Mouse (Mus musculus) embryonic facial prominence, embryonic 11.5 days (tissue): ENCODE results near the gene Pde4b. TPM values are rescaled to one million over a fixed set of nuclear protein-coding genes. Genes with fewer than 3 reads are reported as not detected.

Source experiments
- ATAC-seq: fragments of 200-750 bp; cut with Nextera tagmentation; replicated peaks from 2 replicates; pipeline ENCODE4 v1.8.0; 2017; ENCODE audit warnings: low read depth; ENCODE audit not compliant: insufficient number of reproducible peaks, low FRiP score, low TSS enrichment
- DNase-seq: peaks from one replicate; pipeline ENCODE4 v3.0.0-alpha.2; 2015; ENCODE audit warnings: low spot score
- H3K27ac ChIP-seq: fragments of 300-500 bp; sonication (generic); replicated peaks from 2 replicates; pipeline ENCODE4 v1.5.1; 2014; ENCODE audit warnings: mild to moderate bottlenecking, low read depth, low read length, control low read depth
- H3K27me3 ChIP-seq: fragments of 300-500 bp; sonication (generic); 2 replicates; pipeline ENCODE4 v1.6.1; 2014; ENCODE audit warnings: mild to moderate bottlenecking, low read length, moderate library complexity, mixed read lengths; ENCODE audit not compliant: control insufficient read depth, insufficient read depth
- H3K36me3 ChIP-seq: fragments of 300-500 bp; sonication (generic); replicated peaks from 2 replicates; pipeline ENCODE4 v1.6.1; 2014; ENCODE audit warnings: low read depth, mild to moderate bottlenecking, low read length, moderate library complexity, mixed read lengths; ENCODE audit not compliant: control insufficient read depth, insufficient read depth
- H3K4me1 ChIP-seq: fragments of 300-500 bp; sonication (generic); 2 replicates; pipeline ENCODE4 v1.6.1; 2014; ENCODE audit warnings: low read length, mixed read lengths; ENCODE audit not compliant: control insufficient read depth, insufficient read depth
- H3K4me2 ChIP-seq: fragments of 300-500 bp; sonication (generic); 2 replicates; pipeline ENCODE4 v1.6.1; 2014; ENCODE audit warnings: low read depth, mild to moderate bottlenecking, control low read depth, low read length, moderate library complexity
- H3K4me3 ChIP-seq: fragments of 300-500 bp; sonication (generic); 2 replicates; pipeline ENCODE4 v1.5.1; 2014; ENCODE audit warnings: low read depth, low read length, control low read depth
- H3K9ac ChIP-seq: fragments of 300-500 bp; sonication (generic); replicated peaks from 2 replicates; pipeline ENCODE4 v1.6.1; 2014; ENCODE audit warnings: mild to moderate bottlenecking, control low read depth, low read length
- H3K9me3 ChIP-seq: fragments of 300-500 bp; sonication (generic); replicated peaks from 2 replicates; pipeline ENCODE4 v1.6.1; 2016; ENCODE audit warnings: mild to moderate bottlenecking, low read length, inconsistent platforms, mixed read lengths; ENCODE audit not compliant: control insufficient read depth
- WGBS: fragments of 180-500 bp; shearing (Covaris S2); extraction: QIAGEN DNeasy Blood & Tissue Kit; methylation state at CpG from one replicate; pipeline ENCODE4 v1.1.7; 2014; 5-methylcytosine and 5-hydroxymethylcytosine counted together
- polyA plus RNA-seq: library from polyadenylated mRNA; unstranded; fragments of >200 nt; fragmentation: Nextera tagmentation; extraction: Ambion mirVana; gene quantifications from 2 replicates; pipeline ENCODE4 v1.2.1, GENCODE M21; 2014

Pde4b gene
- polyA plus RNA-seq, 1 experiment from 2014 or later: 10.3 TPM

DNA sequence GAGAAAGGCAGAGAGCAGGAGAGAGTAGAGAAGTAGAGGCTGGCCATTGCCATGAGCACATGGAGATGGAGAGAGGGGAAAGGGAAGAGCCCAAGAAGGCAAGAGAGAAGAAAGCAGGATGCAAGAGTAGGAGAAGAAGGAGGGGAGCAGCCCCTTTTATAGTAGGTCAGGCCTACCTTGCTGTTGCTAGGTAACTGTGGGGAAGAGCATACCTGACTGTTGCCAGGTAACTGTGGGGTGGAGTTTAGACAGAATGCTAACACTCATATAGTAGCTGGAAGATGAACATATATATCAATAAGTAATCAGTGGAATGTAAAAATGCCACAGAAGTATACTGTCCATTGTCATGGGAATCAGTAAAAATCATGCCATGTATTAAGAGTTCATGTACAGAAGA lies 172.9 kb downstream of the Pde4b start:
- Histone ChIP-seq H3K4me1 (no peaks in the 10 kb centered on the region), H3K9me3 (no peaks in the 10 kb centered on the region), H3K27me3 (no peaks in the 10 kb centered on the region), H3K4me3 (no peak overlapping the region), H3K27ac (no peak overlapping the region), H3K4me2 (no peak overlapping the region), H3K36me3 (no peaks in the 10 kb centered on the region), H3K9ac (no peak overlapping the region)
- DNase-seq (no peak), ATAC-seq (no peak)

DNA sequence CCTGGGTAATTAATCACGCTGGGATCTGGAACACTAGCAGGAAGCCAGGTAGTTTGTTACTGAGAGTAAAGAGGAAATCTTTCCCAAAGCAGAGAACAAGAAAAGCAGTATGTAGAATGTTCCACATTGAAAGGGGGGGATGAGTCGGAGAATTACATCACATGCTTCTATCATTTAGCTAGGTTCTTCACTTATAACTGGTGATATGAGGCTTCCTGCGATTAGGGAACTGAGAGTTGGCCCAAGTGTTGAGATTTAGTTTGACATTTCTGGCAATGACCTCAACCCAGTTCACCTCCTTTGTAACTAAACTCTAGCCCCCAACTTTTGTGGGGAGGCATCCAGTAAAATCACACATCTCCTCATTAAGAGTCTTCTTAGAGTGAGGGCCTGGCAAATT lies 185.0 kb downstream of the Pde4b start:
- Histone ChIP-seq H3K4me2 (no peak overlapping the region), H3K9me3 (no peaks in the 10 kb centered on the region), H3K27me3 (no peaks in the 10 kb centered on the region), H3K4me1 (no peaks in the 10 kb centered on the region), H3K36me3 (no peaks in the 10 kb centered on the region), H3K9ac (no peak overlapping the region), H3K27ac (no peak overlapping the region), H3K4me3 (no peak overlapping the region)
- no peak for ATAC-seq
- no peak for DNase-seq
- 69% methylated on average over 3 of the region's 3 CpGs for WGBS

DNA sequence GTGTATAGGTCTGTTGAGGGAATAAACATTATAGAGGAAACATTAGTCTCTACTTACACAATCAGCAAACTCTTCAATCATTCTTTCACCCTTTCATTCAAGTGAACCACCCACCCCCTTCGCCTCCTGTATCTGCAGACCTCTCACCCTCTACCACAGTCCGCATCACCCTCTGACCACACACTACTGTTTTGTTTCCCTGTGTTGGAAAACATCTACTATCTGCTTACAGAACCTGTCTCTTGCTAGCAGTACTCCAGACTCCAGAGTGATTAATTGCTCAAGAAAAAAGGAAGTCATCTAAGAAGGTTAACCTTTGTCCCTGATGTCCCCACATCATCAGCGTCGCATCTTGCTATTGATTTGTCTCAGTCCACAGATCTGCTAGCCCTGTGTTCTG lies 185.4 kb downstream of the Pde4b start:
- Histone ChIP-seq H3K36me3 (no peaks in the 10 kb centered on the region), H3K4me2 (no peak overlapping the region), H3K27me3 (no peaks in the 10 kb centered on the region), H3K27ac (no peak overlapping the region), H3K9me3 (no peaks in the 10 kb centered on the region), H3K4me1 (no peaks in the 10 kb centered on the region), H3K9ac (no peak overlapping the region), H3K4me3 (no peak overlapping the region)
- DNase-seq (no peak), ATAC-seq (no peak)
- 76% methylated on average over 4 of the region's 4 CpGs for WGBS

DNA sequence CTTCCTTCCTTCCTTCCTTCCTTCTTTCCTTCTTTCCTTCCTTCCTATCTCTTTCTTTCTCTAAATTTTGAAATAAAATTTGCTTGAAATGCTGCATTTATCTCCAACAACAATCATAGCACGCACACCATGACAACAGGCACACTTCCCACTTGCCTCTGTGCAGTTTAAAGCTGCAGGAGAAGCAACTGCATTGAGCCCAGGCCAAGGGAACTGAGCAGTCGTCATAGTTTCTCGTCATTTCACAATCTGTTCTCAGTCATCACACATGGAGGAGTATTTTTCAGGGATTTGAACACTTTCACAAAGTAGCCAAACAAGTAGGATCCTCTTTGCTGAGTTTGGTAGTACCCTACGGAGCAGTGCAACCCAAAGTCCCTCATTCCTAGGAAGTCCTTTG lies 188.4 kb downstream of the Pde4b start:
- 89% methylated on average over 4 of the region's 4 CpGs for WGBS

DNA sequence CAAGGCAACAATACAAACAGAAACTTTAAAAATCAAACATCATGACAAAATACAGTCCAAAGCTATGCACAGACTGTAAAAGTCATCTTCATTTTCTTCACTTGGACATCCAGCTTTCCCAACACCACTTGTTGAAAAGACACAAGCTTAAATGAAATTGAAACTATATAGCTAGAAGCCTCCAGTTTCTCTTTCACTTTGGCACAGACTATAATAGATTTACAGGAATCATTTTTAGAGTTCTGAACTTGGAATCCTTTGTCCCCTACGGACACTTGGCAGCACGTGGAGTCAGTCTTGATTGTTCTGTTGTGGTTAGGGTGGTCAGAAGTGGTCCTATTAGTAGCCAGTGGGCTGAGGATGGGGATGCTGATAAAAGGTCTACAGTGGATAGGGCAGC lies 191.6 kb downstream of the Pde4b start:
- Histone ChIP-seq H3K9me3 (no peaks in the 10 kb centered on the region), H3K4me2 (no peak overlapping the region), H3K36me3 (no peaks in the 10 kb centered on the region), H3K27me3 (no peaks in the 10 kb centered on the region), H3K4me1 (no peaks in the 10 kb centered on the region), H3K9ac (no peak overlapping the region), H3K4me3 (no peak overlapping the region), H3K27ac (no peak overlapping the region)
- DNase-seq (no peak), ATAC-seq (no peak)
- whole genome bisulfite sequencing: 80% methylated on average over 2 of the region's 2 CpGs

More for the DNA sequence above, 188.4 kb downstream of the Pde4b start:
- DNase-seq (no peak), ATAC-seq (no peak)
- Histone ChIP-seq H3K4me2 (no peak overlapping the region), H3K4me1 (no peaks in the 10 kb centered on the region), H3K27me3 (no peaks in the 10 kb centered on the region), H3K36me3 (no peaks in the 10 kb centered on the region), H3K27ac (no peak overlapping the region), H3K9me3 (no peaks in the 10 kb centered on the region), H3K4me3 (no peak overlapping the region), H3K9ac (no peak overlapping the region)

DNA sequence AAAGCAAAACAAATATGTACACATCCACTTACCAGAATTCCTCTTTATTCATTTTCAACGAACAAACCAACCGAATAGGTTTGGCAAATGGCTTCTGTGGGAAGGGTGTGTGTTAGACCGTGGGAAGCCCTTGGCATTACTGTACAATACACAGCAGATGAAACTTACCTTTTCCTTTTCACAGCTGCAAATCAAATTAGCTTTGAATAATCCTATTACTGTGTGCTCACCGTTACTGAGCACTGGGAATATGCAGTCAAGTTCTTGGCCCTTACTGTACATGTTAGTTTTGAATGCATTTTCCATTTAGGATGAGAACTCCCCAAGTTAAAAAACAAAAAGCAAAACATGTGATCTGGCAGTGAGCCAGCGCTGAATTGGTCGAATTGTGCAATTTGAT lies 199.8 kb downstream of the Pde4b start:
- Histone ChIP-seq H3K9me3 (no peaks in the 10 kb centered on the region), H3K9ac (no peak overlapping the region), H3K4me2 (no peak overlapping the region), H3K27me3 (no peaks in the 10 kb centered on the region), H3K4me1 (no peaks in the 10 kb centered on the region), H3K4me3 (no peak overlapping the region), H3K27ac (no peak overlapping the region), H3K36me3 (no peaks in the 10 kb centered on the region)
- DNase-seq (no peak), ATAC-seq (no peak)
- WGBS: 87% methylated on average over 6 of the region's 6 CpGs

DNA sequence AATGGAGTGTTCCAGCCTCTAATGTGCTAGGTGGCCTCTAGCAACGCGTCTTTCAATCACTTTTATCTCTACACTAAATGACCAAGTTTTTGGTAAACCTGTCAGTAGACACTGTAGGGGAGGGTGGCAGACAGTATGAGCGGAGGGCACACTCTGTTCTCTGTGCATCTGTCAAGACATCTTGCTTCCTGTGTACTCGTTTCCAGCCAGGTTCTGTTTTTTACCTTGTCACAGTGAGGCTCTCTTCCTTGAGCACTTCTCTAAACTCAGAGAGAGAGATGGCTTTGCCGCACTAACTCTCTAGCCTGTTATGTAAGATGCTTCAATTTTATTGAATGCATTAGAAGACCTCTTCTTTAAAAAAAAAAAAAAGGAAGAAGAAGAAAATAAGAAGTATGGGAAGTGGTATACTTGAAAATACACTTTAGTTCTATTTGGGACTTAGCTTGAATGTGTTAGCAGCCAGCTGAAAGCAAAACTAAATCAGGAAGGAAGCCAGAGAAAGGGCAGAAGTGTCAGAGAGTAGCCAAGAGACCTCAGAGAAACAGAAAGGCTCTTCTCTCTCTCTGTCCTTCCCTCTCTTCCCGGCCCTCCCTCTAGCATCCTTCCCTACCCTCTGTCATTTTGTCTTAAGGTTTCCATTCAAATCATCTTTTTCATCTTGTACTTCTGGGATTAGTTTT lies 202.8 kb downstream of the Pde4b start:
- Histone ChIP-seq H3K4me2 (no peak overlapping the region), H3K27ac (no peak overlapping the region), H3K9me3 (no peaks in the 10 kb centered on the region), H3K4me1 (no peaks in the 10 kb centered on the region), H3K36me3 (no peaks in the 10 kb centered on the region), H3K27me3 (no peaks in the 10 kb centered on the region), H3K4me3 (no peak overlapping the region), H3K9ac (no peak overlapping the region)
- 72% methylated on average over 6 of the region's 6 CpGs for WGBS
- DNase-seq (no peak), ATAC-seq (no peak)

DNA sequence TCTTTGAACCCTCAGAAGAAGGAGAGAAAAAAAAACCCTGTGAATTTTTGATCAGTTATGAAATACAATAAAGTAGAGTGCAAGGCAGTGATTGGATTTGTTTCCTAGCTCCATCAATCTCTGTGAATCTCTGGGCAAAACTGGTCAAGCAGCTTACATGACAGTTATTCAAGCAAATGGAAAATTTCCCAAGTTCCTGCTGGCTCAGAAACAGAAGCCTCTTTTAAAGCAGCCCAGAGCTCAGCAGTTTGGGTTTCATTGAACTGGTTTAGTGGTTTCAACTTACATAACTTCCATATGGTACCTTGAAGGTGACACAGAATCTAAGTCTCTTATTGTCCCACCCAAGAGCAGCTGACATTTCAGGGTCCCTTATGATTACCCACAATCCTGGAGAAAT lies 210.2 kb downstream of the Pde4b start:
- Histone ChIP-seq H3K4me2 (no peak overlapping the region), H3K36me3 (no peaks in the 10 kb centered on the region)

More for the DNA sequence above, 210.2 kb downstream of the Pde4b start:
- H3K9ac ChIP-seq: no peak overlapping the region
- ATAC-seq (no peak), DNase-seq (peak; percentile 12)
- H3K27ac ChIP-seq: no peak overlapping the region
- H3K4me3 ChIP-seq: no peak overlapping the region
- H3K9me3 ChIP-seq: no peaks in the 10 kb centered on the region
- no peaks in the 10 kb centered on the region for H3K27me3 ChIP-seq
- H3K4me1 ChIP-seq: no peaks in the 10 kb centered on the region
